ENCODE assay signal across 19 mouse cellular contexts in genomic region chr5:107294041-107294440, GRCm38 (mm10). TPM values are rescaled to one million over a fixed set of nuclear protein-coding genes. Genes with fewer than 3 reads are reported as not detected.
DNase-seq lines count a peak whose midpoint lies in the region; ATAC-seq and TF ChIP-seq lines count a peak whose summit lies in the region.
"Had no signal": no experiment of that assay in that cellular context is flagged by ENCODE, and none has a peak within 500 bp of the region (broad histone marks: within the 10 kb centered on the region; RNA-seq: fewer than 3 reads in every experiment).

No protein-coding gene starts in this region.

- no peak for ATAC-seq in midbrain, embryonic 11.5 days (ENCODE audit: low FRiP score)
- ATAC-seq: activated CD4-positive, CD25-positive, alpha-beta regulatory T cell, adult 4 months; CD4-positive, CD25-positive, alpha-beta regulatory T cell, adult 4 months; Patski had no signal

- H3K4me3 ChIP-seq in heart, adult 2 months: no peak overlapping the region
- no peak overlapping the region for H3K4me3 ChIP-seq in midbrain, embryonic 11.5 days (ENCODE audit: low read depth, low read length)
- H3K4me3 ChIP-seq in midbrain, embryonic 10.5 days: no peak overlapping the region

- WGBS in heart, adult 2 months: 90% methylated on average over 4 of the region's 4 CpGs
- WGBS in midbrain, embryonic 11.5 days: 85% methylated on average over 4 of the region's 4 CpGs
- WGBS in midbrain, embryonic 10.5 days: 81% methylated on average over 4 of the region's 4 CpGs

- no peak overlapping the region for H3K27ac ChIP-seq in heart, adult 2 months
- no peak overlapping the region for H3K27ac ChIP-seq in midbrain, embryonic 11.5 days (ENCODE audit: low read depth, low read length)
- H3K27ac ChIP-seq in midbrain, embryonic 10.5 days (replicated peaks): no peak overlapping the region

- H3K4me2 ChIP-seq in midbrain, embryonic 11.5 days: no peak overlapping the region

- TF ChIP-seq EP300 in heart, adult 2 months (IDR thresholded peaks at IDR 0.05; ENCODE audit: insufficient read depth, low read depth, low read length): no peak

- H3K9ac ChIP-seq in heart, adult 2 months (ENCODE audit: low read depth, low read length): no peak overlapping the region
- no peak overlapping the region for H3K9ac ChIP-seq in midbrain, embryonic 11.5 days (ENCODE audit: low read length)

- no peaks in the 10 kb centered on the region for H3K27me3 ChIP-seq in heart, adult 2 months (ENCODE audit: control insufficient read depth, insufficient read depth, low read length)
- peaks cover 4% of the 10 kb centered on the region for H3K27me3 ChIP-seq in midbrain, embryonic 11.5 days (ENCODE audit: control insufficient read depth, insufficient read depth, low read length)
- H3K27me3 ChIP-seq in midbrain, embryonic 10.5 days (ENCODE audit: low read depth, poor library complexity, severe bottlenecking): peaks cover 32% of the 10 kb centered on the region
- H3K27me3 ChIP-seq: CH12.LX, Patski had no signal

- no peaks in the 10 kb centered on the region for H3K4me1 ChIP-seq in heart, adult 2 months (ENCODE audit: control insufficient read depth, insufficient read depth, low read length)
- H3K4me1 ChIP-seq in midbrain, embryonic 11.5 days (ENCODE audit: control insufficient read depth, insufficient read depth, low read length): no peaks in the 10 kb centered on the region
- H3K4me1 ChIP-seq in midbrain, embryonic 10.5 days: peaks cover 24% of the 10 kb centered on the region

- H3K79me2 ChIP-seq in heart, adult 2 months (replicated peaks; ENCODE audit: control insufficient read depth, insufficient read depth, low read length): no peaks in the 10 kb centered on the region

- no peaks in the 10 kb centered on the region for H3K36me3 ChIP-seq in heart, adult 2 months (ENCODE audit: control insufficient read depth, insufficient read depth, low read length)
- H3K36me3 ChIP-seq in midbrain, embryonic 11.5 days (ENCODE audit: control insufficient read depth, insufficient read depth, low read length): no peaks in the 10 kb centered on the region
- H3K36me3 ChIP-seq in midbrain, embryonic 10.5 days: no peaks in the 10 kb centered on the region
- H3K36me3 ChIP-seq: G1E had no signal

- intact Hi-C loops in heart, adult 2 months (cut with DNase I): no loop called here

- DNase-seq in heart, adult 11 months: peak; percentile 70
- no peak for DNase-seq in heart, adult 2 months
- peak; percentile 72 for DNase-seq in midbrain, embryonic 11.5 days (ENCODE audit: low spot score, missing footprints)
- no peak for DNase-seq in midbrain, embryonic 10.5 days (ENCODE audit: low spot score)
- DNase-seq: adrenal gland, adult 2 months; adrenal gland, adult 8-10 months; adrenal gland, postnatal 10 days; adrenal gland, postnatal 14 days; adrenal gland, postnatal 25 days; adrenal gland, postnatal 36 days; B cell, adult 2 months; cerebellum, adult 11 months; cerebellum, adult 11-12 months; cerebellum, adult 18-20 months had no signal

- TF ChIP-seq CTCF in heart, adult 2 months (IDR thresholded peaks at IDR 0.05): no peak

- no peak for TF ChIP-seq POLR2A in heart, adult 2 months (IDR thresholded peaks at IDR 0.05; ENCODE audit: insufficient read depth, low read depth, low read length)

- H3K9me3 ChIP-seq in midbrain, embryonic 11.5 days (ENCODE audit: control insufficient read depth, low read length): no peaks in the 10 kb centered on the region
- H3K9me3 ChIP-seq in midbrain, embryonic 10.5 days (replicated peaks): no peaks in the 10 kb centered on the region

RNA-seq across cellular contexts. Expression of gene Tgfbr3, which starts 4.6 kb away (rescaled TPM):
- 10 to 100 TPM; 41.2 to 47.6 TPM for total RNA-seq in heart, adult 2 months (2021)
- polyA plus RNA-seq in heart, adult 2 months (2012; rRNA removed): 27.2 and 32.6 TPM in 2 replicates
- polyA plus RNA-seq in midbrain, embryonic 11.5 days (2014; fragmentation: Nextera tagmentation; extraction: Ambion mirVana): 7.8 and 9.0 TPM in 2 replicates
- polyA plus RNA-seq in midbrain, embryonic 10.5 days (2016; fragmentation: Nextera tagmentation; extraction: Ambion mirVana): 7.2 and 7.4 TPM in 2 replicates
- polyA plus RNA-seq: G1E had no signal

RNA-seq across cellular contexts. Expression of gene Brdt, which starts 36.9 kb away (rescaled TPM):
- under 1 TPM; 0.30 to 0.47 TPM for total RNA-seq in heart, adult 2 months (2021)
- polyA plus RNA-seq in heart, adult 2 months (2012; rRNA removed): 0.18 and 0.38 TPM in 2 replicates
- polyA plus RNA-seq in midbrain, embryonic 11.5 days (2014; fragmentation: Nextera tagmentation; extraction: Ambion mirVana): 2.3 and 2.4 TPM in 2 replicates
- 1.2 and 1.8 TPM in 2 replicates for polyA plus RNA-seq in midbrain, embryonic 10.5 days (2016; fragmentation: Nextera tagmentation; extraction: Ambion mirVana)
- polyA plus RNA-seq: G1E had no signal

Comparison
In these comparisons a context has a peak if more than half of its experiments do, and no peak if none do; other contexts are left out.
1. DNase-seq: peak in heart, adult 11 months (single experiment) and midbrain, embryonic 11.5 days (single experiment); none in heart, adult 2 months (0 of 2) and midbrain, embryonic 10.5 days (single experiment).